Comparison of ENCODE assay signal across 14 mouse cellular contexts in the genomic region with DNA sequence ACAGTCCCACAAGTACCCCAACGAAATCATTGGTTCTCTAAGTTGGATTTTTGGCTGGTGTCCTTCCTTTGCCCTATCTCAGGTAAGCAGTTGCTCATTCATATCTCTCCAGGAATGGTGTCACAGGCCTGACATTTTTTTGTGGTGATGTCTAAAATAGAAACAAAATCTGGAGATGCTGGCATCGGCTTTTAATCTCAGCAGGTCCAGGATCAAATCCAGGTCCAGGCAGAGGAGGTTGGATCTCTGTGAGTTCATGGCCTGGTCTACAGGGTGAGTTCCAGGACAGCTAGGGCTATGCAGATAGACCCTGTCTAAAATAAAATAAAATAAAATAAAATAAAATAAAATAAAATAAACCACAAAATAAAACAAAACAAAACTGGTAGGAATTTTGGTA.
DNase-seq lines count a peak whose midpoint lies in the region; ATAC-seq lines count a peak whose summit lies in the region.
"Had no signal": no experiment of that assay in that cellular context is flagged by ENCODE, and none has a peak within 500 bp of the region (broad histone marks: within the 10 kb centered on the region; RNA-seq: fewer than 3 reads in every experiment).

No protein-coding gene starts in this region.

- ATAC-seq in cerebellum, adult (ENCODE audit: insufficient number of reproducible peaks, low FRiP score, low TSS enrichment) = peak; percentile 64; the same call in 1 of the 2 replicates
- ATAC-seq: forebrain, embryonic 13.5 days; forebrain, postnatal 0 days; intestine, embryonic 15.5 days had no signal

- no peak for DNase-seq in cerebellum, postnatal 4 days (ENCODE audit: low spot score in 2 of 2)
- DNase-seq in cerebellum, adult 9-10 months = peak; percentile 86
- DNase-seq in cerebellum, postnatal 25 days = peak; percentile 72 to 78
- no peak for DNase-seq in layer of hippocampus, adult 18-20 months (ENCODE audit: low spot score in 2 of 2)
- no peak for DNase-seq in kidney, adult 11 months
- no peak for DNase-seq in embryo, embryonic 10 days (ENCODE audit: low spot score)
- DNase-seq: adrenal gland, postnatal 10 days; forebrain, postnatal 0 days; gastrocnemius, postnatal 14 days; heart, adult 2 months; kidney, adult 2 months had no signal

Comparison
In these comparisons a context has a peak if more than half of its experiments do, and no peak if none do; other contexts are left out.
1. DNase-seq: peak in cerebellum, adult 9-10 months (single experiment) and cerebellum, postnatal 25 days (2 of 2); none in cerebellum, postnatal 4 days (0 of 2), layer of hippocampus, adult 18-20 months (0 of 2), kidney, adult 11 months (single experiment) and embryo, embryonic 10 days (single experiment).